Mouse (Mus musculus) stomach, embryonic 15.5 days (tissue): ENCODE data around the gene Prap1. TPM values are rescaled to one million over a fixed set of nuclear protein-coding genes. Genes with fewer than 3 reads are reported as not detected.

ENCODE experiments used
- ATAC-seq: fragments of 200-750 bp; cut with Nextera tagmentation; 2 replicates; pipeline ENCODE4 v1.8.0; 2017; ENCODE audit warnings: low read depth, moderate number of reproducible peaks, moderate TSS enrichment; ENCODE audit not compliant: insufficient read depth, low FRiP score
- H3K27ac ChIP-seq: fragments of 300-500 bp; sonication (generic); 2 replicates; pipeline ENCODE4 v1.5.1; 2015; ENCODE audit warnings: mild to moderate bottlenecking, inconsistent platforms
- H3K27me3 ChIP-seq: fragments of 300-500 bp; sonication (generic); replicated peaks from 2 replicates; pipeline ENCODE4 v1.6.1; 2015; ENCODE audit warnings: inconsistent platforms
- H3K36me3 ChIP-seq: fragments of 300-500 bp; sonication (generic); 2 replicates; pipeline ENCODE4 v1.6.1; 2015; ENCODE audit warnings: inconsistent platforms
- H3K4me1 ChIP-seq: fragments of 300-500 bp; sonication (generic); 2 replicates; pipeline ENCODE4 v1.6.1; 2015; ENCODE audit warnings: inconsistent platforms
- H3K4me2 ChIP-seq: fragments of 300-500 bp; sonication (generic); 2 replicates; pipeline ENCODE4 v1.6.1; 2015; ENCODE audit warnings: mild to moderate bottlenecking, inconsistent platforms
- H3K4me3 ChIP-seq: fragments of 300-500 bp; sonication (generic); replicated peaks from 2 replicates; pipeline ENCODE4 v1.5.1; 2015; ENCODE audit warnings: inconsistent platforms
- H3K9ac ChIP-seq: fragments of 300-500 bp; sonication (generic); 2 replicates; pipeline ENCODE4 v1.6.1; 2015; ENCODE audit warnings: inconsistent platforms
- H3K9me3 ChIP-seq: fragments of 300-500 bp; sonication (generic); 2 replicates; pipeline ENCODE4 v1.6.1; 2016; ENCODE audit warnings: inconsistent platforms
- WGBS: fragments of 180-500 bp; shearing (Covaris S2); methylation state at CpG from one replicate; pipeline ENCODE4 v1.1.7; 2015; 5-methylcytosine and 5-hydroxymethylcytosine counted together
- polyA plus RNA-seq: library from polyadenylated mRNA; unstranded; fragments of >200 nt; fragmentation: Nextera tagmentation; extraction: Ambion mirVana; gene quantifications from 2 replicates; pipeline ENCODE4 v1.2.1, GENCODE M21; 2015

Prap1 gene
- 165 and 169 TPM in 2 replicates for polyA plus RNA-seq

DNA sequence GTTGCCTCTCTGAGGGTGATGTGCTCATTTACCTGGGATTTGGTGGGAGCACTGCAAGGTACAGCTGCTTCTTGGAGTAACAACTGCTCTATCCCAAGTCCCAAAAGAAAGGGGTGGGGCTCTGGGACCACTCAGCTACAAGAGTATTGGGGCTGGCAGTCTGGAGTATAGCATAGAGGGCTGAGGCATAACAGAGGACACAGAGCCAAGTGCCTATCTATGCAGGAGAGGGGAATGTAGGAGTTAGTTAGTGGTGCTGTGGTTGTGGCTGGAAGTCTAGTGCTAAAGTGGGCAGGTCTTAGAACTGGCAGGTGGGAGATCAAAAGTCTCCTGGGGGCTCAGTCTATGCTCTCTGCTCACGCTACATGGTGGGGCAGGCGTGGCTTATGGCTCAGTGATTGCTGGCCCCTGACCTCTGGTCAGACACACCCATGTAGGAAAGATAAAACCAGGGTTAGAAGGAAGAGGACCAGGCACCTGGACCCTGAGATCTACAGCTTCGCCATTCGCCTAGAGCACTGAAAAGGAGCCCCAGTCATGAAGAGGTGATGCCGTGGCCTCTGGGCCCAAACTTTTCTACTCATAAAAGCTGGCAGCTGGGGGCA, at the start of gene Prap1:
Prap1 (plus strand) TSS at position 472 of the 605 bp plus-strand sequence.
- Histone ChIP-seq H3K4me2 (no peak within 1 kb of the TSS), H3K4me1 (no peaks in the 10 kb centered on the region), H3K27me3 (no peaks in the 10 kb centered on the region), H3K9me3 (no peaks in the 10 kb centered on the region), H3K27ac (no peak within 1 kb of the TSS), H3K36me3 (no peaks in the 10 kb centered on the region), H3K9ac (no peak within 1 kb of the TSS), H3K4me3 (no peak within 1 kb of the TSS)
- ATAC-seq, result no peak
- 63% methylated on average over 5 of the region's 5 CpGs for WGBS

DNA sequence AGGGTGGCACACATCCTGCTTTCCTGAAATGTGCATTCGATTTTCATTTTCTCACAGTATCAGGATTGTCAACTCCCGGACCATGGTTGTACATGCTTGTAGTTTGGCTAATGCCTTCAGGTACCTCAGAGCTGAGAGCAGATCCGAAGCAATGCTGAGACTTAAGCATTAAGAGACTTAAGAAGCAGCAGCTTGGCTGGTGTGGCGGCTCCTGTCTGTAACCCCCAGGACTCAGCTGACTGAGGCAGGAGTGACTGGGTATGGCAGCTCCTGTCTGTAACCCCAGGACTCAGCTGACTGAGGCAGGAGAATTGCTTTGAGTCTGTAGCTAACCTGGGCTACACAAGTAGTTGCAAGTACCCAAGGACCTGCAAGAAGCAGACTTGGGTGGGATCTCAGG, 47.6 kb upstream of the Prap1 start:
- Histone ChIP-seq H3K9ac (no peak overlapping the region), H3K4me1 (peaks cover 22% of the 10 kb centered on the region), H3K36me3 (no peaks in the 10 kb centered on the region), H3K9me3 (no peaks in the 10 kb centered on the region), H3K4me3 (no peak overlapping the region), H3K27me3 (peaks cover 67% of the 10 kb centered on the region), H3K27ac (no peak overlapping the region), H3K4me2 (no peak overlapping the region)
- no peak for ATAC-seq
- 74% methylated on average over 4 of the region's 4 CpGs for WGBS

DNA sequence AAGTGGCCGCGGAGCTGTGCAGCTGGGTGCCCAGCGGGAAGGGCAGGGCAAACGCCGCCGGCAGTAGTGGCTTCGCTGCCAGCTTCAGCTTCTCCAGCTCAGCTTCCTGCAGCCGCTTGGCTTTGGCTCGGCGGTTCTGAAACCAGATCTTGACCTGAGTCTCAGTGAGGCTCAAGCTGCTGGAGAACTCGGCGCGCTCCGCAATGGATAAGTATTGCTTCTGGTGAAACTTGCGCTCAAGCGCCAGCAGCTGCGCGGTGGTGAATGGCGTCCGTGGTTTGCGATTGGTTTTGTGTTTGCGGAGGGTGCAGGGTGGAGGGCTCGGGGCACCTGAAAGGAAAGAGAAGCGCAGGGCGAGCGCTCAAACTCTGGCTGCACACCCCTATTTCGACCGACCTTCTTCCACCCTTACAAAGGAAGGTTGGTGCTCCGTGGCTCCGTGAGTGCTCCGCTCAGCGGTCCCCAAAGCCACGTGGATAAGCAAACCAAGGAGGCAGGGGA, 45.3 kb upstream of the Prap1 start:
- under 1% methylated on average over 33 of the region's 33 CpGs for WGBS
- no peak for ATAC-seq
- Histone ChIP-seq H3K27ac (no peak overlapping the region), H3K27me3 (peaks cover 88% of the 10 kb centered on the region), H3K36me3 (no peaks in the 10 kb centered on the region), H3K4me2 (peak overlapping the region; percentile 87), H3K4me3 (peak overlapping the region; percentile 42), H3K4me1 (peaks cover 22% of the 10 kb centered on the region), H3K9me3 (no peaks in the 10 kb centered on the region), H3K9ac (no peak overlapping the region)

DNA sequence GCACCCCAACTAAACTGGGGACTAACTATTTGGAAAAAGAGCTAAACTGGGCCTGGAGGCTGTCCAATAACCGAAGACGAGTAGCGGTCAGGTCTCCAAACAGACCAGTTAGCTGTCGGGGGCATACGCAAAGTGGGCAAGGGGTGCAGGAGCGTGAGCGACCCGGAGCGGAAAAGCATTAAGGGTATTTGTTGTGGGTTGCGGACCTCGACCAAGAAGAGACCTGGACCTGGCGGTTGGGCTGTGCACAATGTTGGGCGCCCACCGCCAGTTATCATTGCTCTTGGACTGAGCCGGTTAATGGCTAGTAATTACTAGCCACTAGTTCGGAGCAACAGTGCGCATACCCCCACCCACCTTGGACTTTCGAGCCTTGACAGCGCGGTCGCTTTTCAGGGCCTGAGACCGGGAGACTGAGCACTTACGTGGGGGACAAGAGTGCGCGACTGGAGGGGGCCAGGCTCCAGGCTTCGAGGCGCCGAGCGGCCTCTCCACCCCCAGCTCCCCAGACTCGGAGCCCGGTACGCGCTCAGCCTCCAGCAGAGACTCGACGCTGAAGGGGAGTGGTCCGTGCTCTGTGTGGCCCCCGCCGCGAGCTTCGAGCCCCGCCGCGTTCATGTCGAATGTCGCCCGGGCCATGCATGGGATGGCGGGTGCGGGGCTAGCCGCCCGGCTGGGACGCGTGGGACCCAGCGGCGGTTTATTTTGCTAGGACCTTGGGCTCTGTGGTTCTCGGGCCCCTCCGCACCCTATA, 44.7 kb upstream of the Prap1 start, which contains the start of gene Msx3:
Msx3 (minus strand) TSS at position 729 of the 754 bp plus-strand sequence.
- peak; percentile 14; the same call in 1 of the 2 replicates for ATAC-seq
- WGBS, result under 1% methylated on average over 56 of the region's 56 CpGs
- Histone ChIP-seq H3K27ac (no peak within 1 kb of the TSS), H3K4me2 (peak within 1 kb of the TSS; percentile 87), H3K36me3 (no peaks in the 10 kb centered on the region), H3K9ac (no peak within 1 kb of the TSS), H3K9me3 (no peaks in the 10 kb centered on the region), H3K27me3 (peaks cover 94% of the 10 kb centered on the region), H3K4me1 (peaks cover 22% of the 10 kb centered on the region), H3K4me3 (peak within 1 kb of the TSS; percentile 42)

DNA sequence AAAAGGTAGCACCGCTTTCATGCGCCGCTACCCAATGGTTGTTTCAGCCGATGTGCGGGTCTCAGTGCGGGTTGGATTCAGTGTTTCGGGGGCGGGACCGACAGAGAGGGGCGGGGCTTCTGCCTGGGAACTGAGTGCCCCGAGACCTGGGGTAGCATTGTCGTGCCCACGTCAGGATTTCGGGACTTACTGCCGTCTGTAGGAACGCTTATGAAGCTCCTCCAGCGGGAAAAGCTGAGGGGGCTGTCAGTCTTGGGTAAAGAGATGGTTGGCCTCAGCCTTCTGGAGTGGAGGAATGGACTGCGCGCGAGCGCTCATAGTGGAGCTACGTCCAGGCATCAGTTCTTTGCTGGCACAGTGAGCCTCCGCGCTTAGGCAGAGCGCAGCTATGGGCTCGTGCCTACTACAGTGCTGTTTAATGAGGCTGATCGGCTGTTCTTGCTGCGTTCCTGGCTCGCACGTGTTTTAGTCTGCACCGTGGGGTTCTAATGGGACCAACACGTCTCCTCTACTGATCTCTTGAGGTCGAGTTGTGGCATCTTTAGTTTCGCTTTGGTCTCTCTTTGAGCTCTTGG, 44.0 kb upstream of the Prap1 start:
- Histone ChIP-seq H3K4me1 (peaks cover 22% of the 10 kb centered on the region), H3K27ac (no peak overlapping the region), H3K9ac (no peak overlapping the region), H3K4me2 (peak overlapping the region; percentile 87), H3K27me3 (peaks cover 92% of the 10 kb centered on the region), H3K36me3 (no peaks in the 10 kb centered on the region), H3K9me3 (no peaks in the 10 kb centered on the region), H3K4me3 (peak overlapping the region; percentile 42)
- peak; percentile 27; the same call in 1 of the 2 replicates for ATAC-seq
- under 1% methylated on average over 34 of the region's 34 CpGs for WGBS

DNA sequence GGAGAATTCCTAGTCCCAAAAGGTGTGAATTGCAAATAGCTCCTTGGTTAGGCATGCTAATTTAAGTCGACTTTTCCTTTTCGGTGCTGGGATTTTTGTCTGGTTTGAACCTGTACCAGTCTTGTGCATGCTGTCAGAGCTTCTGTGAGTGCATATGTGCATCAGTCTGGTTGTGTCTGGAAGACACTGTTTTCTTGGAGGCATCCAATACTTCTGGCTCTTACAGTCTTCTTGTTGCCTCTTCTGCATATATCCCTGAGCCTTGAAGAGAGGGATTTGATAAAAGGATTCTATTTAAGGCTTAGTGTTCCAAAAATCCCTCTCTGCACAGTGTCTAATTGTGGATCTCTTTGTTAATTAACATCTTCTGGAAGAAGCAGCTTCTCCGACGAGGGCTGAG, 39.1 kb upstream of the Prap1 start:
- WGBS, result 69% methylated on average over 4 of the region's 4 CpGs
- Histone ChIP-seq H3K4me1 (peaks cover 9% of the 10 kb centered on the region), H3K9ac (no peak overlapping the region), H3K9me3 (no peaks in the 10 kb centered on the region), H3K27me3 (peaks cover 78% of the 10 kb centered on the region), H3K36me3 (no peaks in the 10 kb centered on the region), H3K4me3 (no peak overlapping the region), H3K4me2 (no peak overlapping the region), H3K27ac (no peak overlapping the region)
- ATAC-seq, result no peak

DNA sequence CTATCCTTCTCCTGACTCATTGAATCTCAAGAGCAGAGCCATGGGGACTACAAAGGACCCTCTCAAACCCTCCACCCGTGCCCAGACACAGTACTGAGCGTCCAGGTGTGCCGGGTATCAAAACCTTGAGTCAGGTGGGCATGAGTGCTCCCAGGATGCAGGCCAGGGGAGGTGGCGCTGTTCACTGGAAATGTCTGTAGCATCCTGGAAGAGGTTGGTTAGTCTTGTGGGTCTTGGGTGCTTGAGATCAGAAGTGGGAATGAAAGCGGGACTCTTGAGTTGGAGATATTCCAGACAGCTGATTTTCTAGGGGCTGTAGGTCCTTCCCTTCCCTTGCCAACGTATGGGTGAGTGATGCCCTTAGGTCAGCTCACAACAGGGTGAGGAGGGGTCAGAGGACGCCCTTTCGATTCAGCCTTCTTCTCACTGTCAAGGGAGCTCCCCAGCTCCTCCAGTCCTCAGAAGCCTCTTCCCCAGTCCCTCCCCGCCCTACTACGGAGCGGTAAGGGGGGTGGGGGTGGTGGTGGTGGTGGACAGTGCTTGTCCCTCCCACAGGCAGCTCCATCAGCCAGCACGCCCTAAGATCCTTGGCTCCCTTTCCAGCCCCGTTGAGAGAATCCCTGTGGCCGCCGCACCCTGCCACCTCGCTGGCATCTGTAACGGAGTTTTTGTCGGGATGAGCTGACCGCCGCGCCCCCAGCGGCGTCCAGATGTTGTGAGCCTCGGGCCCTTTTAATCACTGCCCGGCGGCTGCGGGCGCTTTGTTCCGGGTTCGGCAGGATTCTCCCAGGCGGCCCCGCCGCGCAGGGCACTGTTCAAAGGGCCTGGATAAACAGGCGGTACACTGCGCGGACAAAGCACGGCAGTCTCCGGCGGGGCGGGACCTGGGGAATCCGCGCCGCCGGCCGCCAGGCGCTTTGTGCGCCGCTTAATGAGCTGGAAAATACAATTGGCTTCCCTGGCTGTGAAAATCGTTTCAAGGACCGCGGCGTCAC, 35.5 kb upstream of the Prap1 start:
- Histone ChIP-seq H3K4me3 (peak overlapping the region; percentile 41), H3K9me3 (no peaks in the 10 kb centered on the region), H3K9ac (no peak overlapping the region), H3K27ac (no peak overlapping the region), H3K36me3 (no peaks in the 10 kb centered on the region), H3K27me3 (peaks cover 78% of the 10 kb centered on the region), H3K4me1 (peaks cover 12% of the 10 kb centered on the region), H3K4me2 (peak overlapping the region; percentile 80)
- 4% methylated on average over 53 of the region's 53 CpGs for WGBS
- peak; percentile 53; the same call in 1 of the 2 replicates for ATAC-seq

DNA sequence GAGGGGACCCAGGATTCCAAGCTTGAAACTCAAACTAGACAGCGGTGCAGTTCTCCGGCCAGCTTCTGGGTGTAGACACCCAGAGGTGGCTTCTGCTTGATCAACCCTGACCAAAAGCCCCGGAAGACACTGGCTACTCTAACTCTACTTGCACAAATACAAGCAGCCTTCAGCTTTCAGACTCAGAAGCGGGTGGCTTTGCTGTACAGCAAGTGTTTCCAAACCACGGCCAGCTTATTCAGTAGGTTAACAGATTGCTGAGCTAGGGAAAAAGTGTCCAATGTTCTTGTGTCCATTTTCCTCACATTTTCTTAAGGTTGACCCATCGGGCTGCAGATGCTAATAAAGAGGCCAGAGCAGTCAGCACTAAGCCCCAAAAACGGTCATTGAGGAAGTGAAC, 34.7 kb upstream of the Prap1 start:
- no peak for ATAC-seq
- H3K27ac ChIP-seq, result no peak overlapping the region
- H3K4me2 ChIP-seq, result peak overlapping the region; percentile 80
- peaks cover 75% of the 10 kb centered on the region for H3K27me3 ChIP-seq
- no peaks in the 10 kb centered on the region for H3K36me3 ChIP-seq
- H3K4me1 ChIP-seq, result peaks cover 12% of the 10 kb centered on the region
- WGBS, result 34% methylated on average over 7 of the region's 7 CpGs
- H3K9me3 ChIP-seq, result no peaks in the 10 kb centered on the region
- H3K9ac ChIP-seq, result no peak overlapping the region
- peak overlapping the region; percentile 41 for H3K4me3 ChIP-seq

DNA sequence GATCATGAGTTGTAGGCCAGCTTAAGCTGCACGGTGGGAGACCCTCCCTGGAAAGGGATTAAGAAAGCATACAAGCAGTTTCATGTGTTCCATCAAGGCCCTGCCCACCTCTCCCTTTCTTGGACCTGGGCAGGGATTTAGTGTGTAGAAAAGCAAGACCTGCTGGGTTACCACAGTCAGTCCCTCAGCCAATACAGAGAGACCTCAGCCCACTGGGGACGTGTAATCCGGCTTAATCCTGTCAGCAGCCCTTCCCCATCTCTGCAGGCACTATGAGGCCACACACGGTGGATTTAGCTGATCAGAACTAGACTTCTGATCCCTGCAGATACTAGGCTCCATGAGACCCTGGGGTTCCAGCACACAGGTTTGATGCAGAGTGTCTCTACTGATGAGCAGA, 33.6 kb upstream of the Prap1 start:
- ATAC-seq, result no peak
- no peak overlapping the region for H3K4me3 ChIP-seq
- H3K9ac ChIP-seq, result no peak overlapping the region
- H3K9me3 ChIP-seq, result no peaks in the 10 kb centered on the region
- peaks cover 12% of the 10 kb centered on the region for H3K4me1 ChIP-seq
- H3K36me3 ChIP-seq, result no peaks in the 10 kb centered on the region
- no peak overlapping the region for H3K4me2 ChIP-seq
- WGBS, result 47% methylated on average over 4 of the region's 4 CpGs
- no peak overlapping the region for H3K27ac ChIP-seq
- peaks cover 84% of the 10 kb centered on the region for H3K27me3 ChIP-seq

DNA sequence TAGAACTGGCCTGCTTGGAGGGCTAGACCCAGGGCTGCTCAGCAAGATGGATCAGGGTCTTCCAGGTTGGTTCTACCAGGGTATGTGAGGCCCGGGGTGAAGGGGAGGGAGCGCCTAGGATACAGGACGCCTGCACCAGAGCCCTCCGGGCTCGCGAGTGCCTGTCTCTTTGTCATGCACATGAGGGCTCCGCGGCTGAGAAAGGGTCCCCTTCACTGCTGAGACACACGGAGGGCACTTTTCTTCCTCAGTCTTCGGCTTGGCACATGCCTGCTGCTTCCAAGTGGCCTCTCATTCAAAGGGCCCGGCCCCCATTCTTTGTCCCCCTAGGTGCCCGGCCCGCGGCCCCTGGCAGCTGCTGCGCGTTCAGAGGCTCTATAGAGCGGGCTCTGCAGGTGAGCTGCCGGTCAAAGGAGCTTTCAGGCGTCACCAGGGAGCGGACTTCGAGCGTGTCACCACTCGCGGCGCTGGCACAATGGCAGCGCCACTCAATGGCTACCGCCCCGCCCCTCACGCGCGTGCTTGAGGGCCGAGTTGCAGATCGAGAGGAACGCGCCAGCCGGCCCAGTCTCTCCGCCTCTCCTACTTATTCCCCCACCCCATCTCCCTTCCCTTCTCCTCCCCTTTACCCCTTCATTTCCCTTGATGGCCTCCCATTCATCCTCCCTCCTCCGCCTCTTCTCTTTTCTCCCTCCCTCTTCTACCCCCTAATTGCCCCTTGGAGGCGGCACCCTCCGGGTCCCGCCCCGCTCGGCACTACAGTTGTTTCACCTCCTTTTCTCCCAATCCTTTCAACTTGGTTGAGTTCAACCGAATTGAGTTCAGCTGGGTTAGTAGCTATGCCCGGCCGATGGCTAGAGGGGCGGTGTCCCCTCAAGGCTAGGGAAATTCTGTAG, 32.0 kb upstream of the Prap1 start:
- H3K4me3 ChIP-seq, result peak overlapping the region; percentile 41
- 0 out of 2 replicates have a peak overlapping the region, but pooled peaks have one; percentile 40 for H3K27ac ChIP-seq
- no peak overlapping the region for H3K9ac ChIP-seq
- no peak; the same call in 1 of the 2 replicates for ATAC-seq
- WGBS, result under 1% methylated on average over 46 of the region's 47 CpGs
- H3K9me3 ChIP-seq, result no peaks in the 10 kb centered on the region
- H3K4me1 ChIP-seq, result peaks cover 12% of the 10 kb centered on the region
- peak overlapping the region; percentile 83 for H3K4me2 ChIP-seq
- H3K36me3 ChIP-seq, result no peaks in the 10 kb centered on the region
- H3K27me3 ChIP-seq, result peaks cover 81% of the 10 kb centered on the region
